In the genomic region with DNA sequence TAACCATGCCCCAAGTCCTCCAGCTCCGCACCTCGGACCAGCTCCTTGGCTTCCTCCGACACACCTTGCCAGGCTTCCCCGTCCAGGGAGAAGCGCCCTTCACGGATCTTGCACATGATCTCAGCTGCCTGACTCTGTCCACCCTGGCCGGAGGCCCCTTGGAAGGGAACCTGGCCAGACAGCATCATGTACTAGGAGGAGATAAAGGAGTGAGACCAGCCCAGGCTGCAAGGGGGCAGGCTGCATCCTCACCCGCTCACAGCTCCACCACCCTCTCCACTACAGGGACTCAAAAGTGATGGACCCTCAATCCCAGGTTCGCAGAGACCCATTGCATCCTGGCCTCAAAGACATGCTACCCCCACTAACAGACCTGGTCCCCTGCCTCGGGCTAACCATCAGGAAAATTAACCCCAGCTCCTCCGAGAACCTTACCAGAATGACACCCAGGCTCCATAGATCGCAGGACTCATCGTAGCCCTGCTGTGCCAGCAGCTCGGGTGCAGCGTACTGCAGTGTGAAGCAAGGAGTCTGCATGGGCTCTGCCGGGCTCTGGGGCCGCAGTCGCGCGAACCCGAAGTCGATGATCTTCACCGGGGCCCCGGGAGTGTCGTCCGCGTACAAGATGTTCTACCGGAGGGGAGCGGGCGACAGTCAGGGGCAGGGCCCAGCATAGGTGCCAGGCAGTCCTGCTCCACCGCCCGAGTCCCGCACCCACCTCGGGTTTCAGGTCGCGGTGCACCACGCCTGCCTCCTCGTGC, we compare ENCODE assay signal across 8 mouse cellular contexts. TPM values are rescaled to one million over a fixed set of nuclear protein-coding genes. Genes with fewer than 3 reads are reported as not detected.
DNase-seq lines count a peak whose midpoint lies in the region; ATAC-seq and TF ChIP-seq lines count a peak whose summit lies in the region.

No protein-coding gene starts in this region.

- H3K4me3 ChIP-seq in kidney, postnatal 0 days (replicated peaks; ENCODE audit: low read depth, low read length), result 0 out of 2 replicates have a peak overlapping the region, but pooled peaks have one; percentile 7
- H3K4me3 ChIP-seq in embryonic facial prominence, embryonic 13.5 days, result peak overlapping the region; percentile 32
- peak overlapping the region; percentile 32 for H3K4me3 ChIP-seq in hindbrain, embryonic 12.5 days
- peak overlapping the region; percentile 39 for H3K4me3 ChIP-seq in midbrain, postnatal 0 days (ENCODE audit: low read depth, low read length)

- no peak for TF ChIP-seq CTCF in kidney, postnatal 0 days (IDR thresholded peaks at IDR 0.05; ENCODE audit: low read depth)
- TF ChIP-seq CTCF in midbrain, postnatal 0 days (IDR thresholded peaks at IDR 0.05), result no peak

- intact Hi-C loops in left cerebral cortex, postnatal 10 days (cut with DNase I), result no loop called here

- no peak for ATAC-seq in kidney, postnatal 0 days (replicated peaks; ENCODE audit: low FRiP score, low read depth)
- no peak for ATAC-seq in embryonic facial prominence, embryonic 13.5 days (ENCODE audit: insufficient number of reproducible peaks, insufficient read depth, low FRiP score, low TSS enrichment, low read depth)
- ATAC-seq in hindbrain, embryonic 12.5 days (ENCODE audit: low FRiP score), result peak; percentile 26; the same call in 1 of the 2 replicates
- ATAC-seq in midbrain, postnatal 0 days (ENCODE audit: low FRiP score), result peak; percentile 35; the same call in 1 of the 2 replicates

- H3K4me1 ChIP-seq in kidney, postnatal 0 days (replicated peaks; ENCODE audit: insufficient read depth, low read length), result peaks cover 10% of the 10 kb centered on the region; the same call in 1 of the 2 replicates
- peaks cover 23% of the 10 kb centered on the region for H3K4me1 ChIP-seq in embryonic facial prominence, embryonic 13.5 days
- H3K4me1 ChIP-seq in hindbrain, embryonic 12.5 days, result peaks cover 21% of the 10 kb centered on the region
- H3K4me1 ChIP-seq in midbrain, postnatal 0 days (ENCODE audit: insufficient read depth, low read length), result no peaks in the 10 kb centered on the region

- H3K27ac ChIP-seq in kidney, postnatal 0 days, result no peak overlapping the region
- no peak overlapping the region for H3K27ac ChIP-seq in embryonic facial prominence, embryonic 13.5 days
- H3K27ac ChIP-seq in hindbrain, embryonic 12.5 days, result no peak overlapping the region
- peak overlapping the region; percentile 32; the same call in 1 of the 2 replicates for H3K27ac ChIP-seq in midbrain, postnatal 0 days (ENCODE audit: low read depth, low read length)

- no peak for DNase-seq in kidney, postnatal 0 days (ENCODE audit: low spot score)
- DNase-seq in kidney, adult 18-20 months, result no peak
- DNase-seq in midbrain, postnatal 0 days (ENCODE audit: low spot score), result no peak
- no peak for DNase-seq in left cerebral cortex, postnatal 10 days (ENCODE audit: extremely low spot score in 1 of 2, low spot score in 2 of 2)
- DNase-seq in frontal cortex, postnatal 10 days (ENCODE audit: low spot score in 2 of 2), result no peak
- DNase-seq in kidney, adult 9 months, result no peak

- H3K4me2 ChIP-seq in kidney, postnatal 0 days (ENCODE audit: low read length), result peak overlapping the region; percentile 43
- peak overlapping the region; percentile 58 for H3K4me2 ChIP-seq in embryonic facial prominence, embryonic 13.5 days
- H3K4me2 ChIP-seq in hindbrain, embryonic 12.5 days (replicated peaks), result peak overlapping the region; percentile 57
- peak overlapping the region; percentile 60 for H3K4me2 ChIP-seq in midbrain, postnatal 0 days (ENCODE audit: low read depth, low read length, poor library complexity, severe bottlenecking)

- H3K36me3 ChIP-seq in kidney, postnatal 0 days (ENCODE audit: insufficient read depth, low read length), result peaks cover 17% of the 10 kb centered on the region
- peaks cover 49% of the 10 kb centered on the region for H3K36me3 ChIP-seq in embryonic facial prominence, embryonic 13.5 days
- H3K36me3 ChIP-seq in hindbrain, embryonic 12.5 days, result no peaks in the 10 kb centered on the region
- H3K36me3 ChIP-seq in midbrain, postnatal 0 days (ENCODE audit: insufficient read depth, low read length), result peaks cover 14% of the 10 kb centered on the region; the same call in 1 of the 2 replicates

- H3K9ac ChIP-seq in kidney, postnatal 0 days (ENCODE audit: low read depth, low read length), result no peak overlapping the region
- peak overlapping the region; percentile 51; the same call in 1 of the 2 replicates for H3K9ac ChIP-seq in embryonic facial prominence, embryonic 13.5 days
- peak overlapping the region; percentile 46 for H3K9ac ChIP-seq in hindbrain, embryonic 12.5 days
- peak overlapping the region; percentile 51; the same call in 1 of the 2 replicates for H3K9ac ChIP-seq in midbrain, postnatal 0 days (replicated peaks; ENCODE audit: low read length, poor library complexity, severe bottlenecking)

- no peaks in the 10 kb centered on the region for H3K9me3 ChIP-seq in kidney, postnatal 0 days (replicated peaks; ENCODE audit: low read length)
- no peaks in the 10 kb centered on the region for H3K9me3 ChIP-seq in embryonic facial prominence, embryonic 13.5 days
- H3K9me3 ChIP-seq in hindbrain, embryonic 12.5 days (replicated peaks), result no peaks in the 10 kb centered on the region
- no peaks in the 10 kb centered on the region for H3K9me3 ChIP-seq in midbrain, postnatal 0 days (ENCODE audit: low read length)

- WGBS in kidney, postnatal 0 days, result 33% methylated on average over 38 of the region's 38 CpGs
- WGBS in embryonic facial prominence, embryonic 13.5 days, result 5% methylated on average over 38 of the region's 38 CpGs
- WGBS in hindbrain, embryonic 12.5 days, result 3% methylated on average over 38 of the region's 38 CpGs
- 14% methylated on average over 36 of the region's 38 CpGs for WGBS in midbrain, postnatal 0 days

- H3K27me3 ChIP-seq in kidney, postnatal 0 days (ENCODE audit: insufficient read depth, low read length), result peaks cover 9% of the 10 kb centered on the region
- peaks cover 58% of the 10 kb centered on the region for H3K27me3 ChIP-seq in embryonic facial prominence, embryonic 13.5 days
- peaks cover 54% of the 10 kb centered on the region for H3K27me3 ChIP-seq in hindbrain, embryonic 12.5 days
- peaks cover 23% of the 10 kb centered on the region for H3K27me3 ChIP-seq in midbrain, postnatal 0 days (ENCODE audit: insufficient read depth, low read length)

RNA-seq across cellular contexts. Expression of gene Rps6ka4, which starts 9.7 kb away (rescaled TPM):
- polyA plus RNA-seq in kidney, postnatal 0 days (2015; fragmentation: Nextera tagmentation; extraction: Ambion mirVana), result 19.6 TPM in 2 replicates
- polyA plus RNA-seq in embryonic facial prominence, embryonic 13.5 days (2015; fragmentation: Nextera tagmentation; extraction: Ambion mirVana), result 20.9 and 24.3 TPM in 2 replicates
- 13.2 and 14.4 TPM in 2 replicates for polyA plus RNA-seq in hindbrain, embryonic 12.5 days (2016; fragmentation: Nextera tagmentation; extraction: Ambion mirVana)
- total RNA-seq in midbrain, postnatal 0 days (2014; rRNA removed), result 20.6 and 31.1 TPM in 2 replicates
- polyA plus RNA-seq in midbrain, postnatal 0 days (2015; fragmentation: Nextera tagmentation; extraction: Ambion mirVana), result 18.5 and 19.1 TPM in 2 replicates
- total RNA-seq in left cerebral cortex, postnatal 10 days (2021), result 10 to 100 TPM; 25.7 to 31.1 TPM

RNA-seq across cellular contexts. Expression of gene Ccdc88b, which starts 27.3 kb away (rescaled TPM):
- polyA plus RNA-seq in kidney, postnatal 0 days (2015; fragmentation: Nextera tagmentation; extraction: Ambion mirVana), result 0.73 and 0.87 TPM in 2 replicates
- polyA plus RNA-seq in embryonic facial prominence, embryonic 13.5 days (2015; fragmentation: Nextera tagmentation; extraction: Ambion mirVana), result 0.25 and 0.88 TPM in 2 replicates
- polyA plus RNA-seq in hindbrain, embryonic 12.5 days (2016; fragmentation: Nextera tagmentation; extraction: Ambion mirVana), result 0.50 and 0.85 TPM in 2 replicates
- 1.0 and 1.9 TPM in 2 replicates for total RNA-seq in midbrain, postnatal 0 days (2014; rRNA removed)
- polyA plus RNA-seq in midbrain, postnatal 0 days (2015; fragmentation: Nextera tagmentation; extraction: Ambion mirVana), result 0.86 and 1.8 TPM in 2 replicates
- total RNA-seq in left cerebral cortex, postnatal 10 days (2021), result 1 to 10 TPM; 1.3 TPM

Comparison
In these comparisons a context has a peak if more than half of its experiments do, and no peak if none do; other contexts are left out.
1. ATAC-seq: peak in hindbrain, embryonic 12.5 days (single experiment) and midbrain, postnatal 0 days (single experiment); none in kidney, postnatal 0 days (single experiment) and embryonic facial prominence, embryonic 13.5 days (single experiment).
2. Peak in every context shown above with its lines, with median percentiles within 50 percentile points of each other: H3K4me2 ChIP-seq and H3K4me3 ChIP-seq.